Mouse (Mus musculus) CH12.LX (cell line): ENCODE data around the gene Il2ra. TPM values are rescaled to one million over a fixed set of nuclear protein-coding genes. Genes with fewer than 3 reads are reported as not detected.

Experiments
- DNase-seq: peaks from one replicate; pipeline ENCODE4 v3.0.0-alpha.2; 2013; ENCODE audit errors: extremely low read depth
- H3K27ac ChIP-seq: 2 replicates; pipeline ENCODE4 v1.5.1; 2012; ENCODE audit warnings: low read depth, mild to moderate bottlenecking, control low read depth, moderate library complexity; ENCODE audit not compliant: insufficient read depth
- H3K27me3 ChIP-seq: replicated peaks from 2 replicates; pipeline ENCODE3; 2012; ENCODE audit warnings: inconsistent platforms
- H3K36me3 ChIP-seq, 2 experiments: replicated peaks in 1 of 2; 2 replicates each; pipeline versions ENCODE3 to v1.6.1; 2012; ENCODE audit warnings: inconsistent platforms in 1 of 2, low read length in 1 of 2, mild to moderate bottlenecking in 1 of 2, mixed read lengths in 1 of 2, moderate library complexity in 1 of 2; ENCODE audit not compliant: control insufficient read depth in 1 of 2, insufficient read depth in 1 of 2
- H3K4me1 ChIP-seq, 2 experiments: 2 replicates each; pipeline ENCODE4 v1.6.1; 2012; ENCODE audit warnings: inconsistent platforms in 1 of 2, moderate library complexity in 1 of 2; ENCODE audit not compliant: insufficient read depth in 2 of 2, control insufficient read depth in 1 of 2
- H3K4me2 ChIP-seq: 2 replicates; pipeline ENCODE4 v1.6.1; 2012; ENCODE audit warnings: low read depth, mild to moderate bottlenecking, control low read depth; ENCODE audit not compliant: poor library complexity, insufficient read depth, severe bottlenecking
- H3K4me3 ChIP-seq, 3 experiments: fragments of 150-350 bp in 1 of 3; sonication (generic) in 1 of 3; replicated peaks in 1 of 3; 2 replicates each; pipeline versions ENCODE3 to v1.5.1; 2011 to 2012; ENCODE audit warnings: low read depth in 2 of 3, low read length in 2 of 3, mild to moderate bottlenecking in 2 of 3, moderate library complexity in 2 of 3, control low read depth in 1 of 3, improper control_type of control experiment in 1 of 3, inconsistent platforms in 1 of 3, mixed read lengths in 1 of 3; ENCODE audit not compliant: poor library complexity in 1 of 3
- H3K79me2 ChIP-seq: replicated peaks from 2 replicates; pipeline ENCODE4 v1.6.1; 2012; ENCODE audit warnings: mild to moderate bottlenecking, moderate library complexity; ENCODE audit not compliant: control insufficient read depth, poor library complexity, insufficient read depth, severe bottlenecking; ENCODE audit errors: extremely low read depth
- H3K9ac ChIP-seq: 2 replicates; pipeline ENCODE4 v1.6.1; 2012; ENCODE audit warnings: low read depth, mild to moderate bottlenecking, control low read depth, moderate library complexity; ENCODE audit not compliant: insufficient read depth
- H3K9me3 ChIP-seq: replicated peaks from 2 replicates; pipeline ENCODE3; 2012; ENCODE audit warnings: low read length, inconsistent platforms, mixed read lengths
- BHLHE40 ChIP-seq: IDR thresholded peaks from 2 replicates; pipeline ENCODE4 v1.6.1; 2011; ENCODE audit warnings: mild to moderate bottlenecking, low read depth, low read length, improper control_type of control experiment
- CTCF ChIP-seq, 2 experiments: IDR thresholded peaks in 1 of 2; conservative IDR thresholded peaks in 1 of 2; 2 replicates each; pipeline ENCODE4 v1.5.1; 2011 to 2012; ENCODE audit warnings: low read depth in 2 of 2, low read length in 2 of 2, improper control_type of control experiment in 1 of 2, inconsistent platforms in 1 of 2, mild to moderate bottlenecking in 1 of 2, moderate library complexity in 1 of 2
- HCFC1 ChIP-seq: IDR thresholded peaks from 2 replicates; pipeline ENCODE4 v1.6.1; 2012; ENCODE audit warnings: low read depth, mild to moderate bottlenecking, inconsistent platforms, low read length, improper control_type of control experiment
- IRF4 ChIP-seq: IDR thresholded peaks from 2 replicates; pipeline ENCODE4 v1.6.1; 2014; ENCODE audit warnings: low read depth, mild to moderate bottlenecking, inconsistent platforms, low read length, improper control_type of control experiment
- JUN ChIP-seq: IDR thresholded peaks from 2 replicates; pipeline ENCODE4 v1.6.1; 2011; ENCODE audit warnings: low read depth, mild to moderate bottlenecking, low read length, improper control_type of control experiment, moderate library complexity; ENCODE audit not compliant: insufficient read depth
- MAFK ChIP-seq: IDR thresholded peaks from 2 replicates; pipeline ENCODE4 v1.6.1; 2011; ENCODE audit warnings: low read length, improper control_type of control experiment; ENCODE audit not compliant: insufficient replicate concordance
- MAX ChIP-seq: IDR thresholded peaks from 2 replicates; pipeline ENCODE4 v1.6.1; 2011; ENCODE audit warnings: low read length, improper control_type of control experiment
- MXI1 ChIP-seq: IDR thresholded peaks from 2 replicates; pipeline ENCODE4 v1.6.1; 2011; ENCODE audit warnings: mild to moderate bottlenecking, low read depth, low read length, improper control_type of control experiment
- NRF1 ChIP-seq: IDR thresholded peaks from 2 replicates; pipeline ENCODE4 v1.6.1; 2014; ENCODE audit warnings: low read depth, mild to moderate bottlenecking, inconsistent platforms, low read length, improper control_type of control experiment, moderate library complexity
- PAX5 ChIP-seq: IDR thresholded peaks from 2 replicates; pipeline ENCODE4 v1.6.1; 2012; ENCODE audit warnings: low read length, inconsistent platforms, mixed read lengths
- POLR2A ChIP-seq: IDR thresholded peaks from 2 replicates; pipeline ENCODE4 v1.6.1; 2011; ENCODE audit warnings: low read depth, mild to moderate bottlenecking, improper control_type of control experiment, low read length
- POLR2AphosphoS2 ChIP-seq: IDR thresholded peaks from 2 replicates; pipeline ENCODE4 v1.6.1; 2011; ENCODE audit warnings: low read depth, low read length, improper control_type of control experiment
- RAD21 ChIP-seq: IDR thresholded peaks from 2 replicates; pipeline ENCODE4 v1.6.1; 2011; ENCODE audit warnings: low read depth, mild to moderate bottlenecking, low read length, improper control_type of control experiment, moderate library complexity
- RCOR1 ChIP-seq: conservative IDR thresholded peaks from 2 replicates; pipeline ENCODE4 v1.6.1; 2012; ENCODE audit warnings: low read depth, mild to moderate bottlenecking, inconsistent platforms, low read length, improper control_type of control experiment
- SIN3A ChIP-seq: IDR thresholded peaks from 2 replicates; pipeline ENCODE4 v1.6.1; 2012; ENCODE audit warnings: low read length, improper control_type of control experiment, inconsistent platforms
- SMC3 ChIP-seq: IDR thresholded peaks from 2 replicates; pipeline ENCODE4 v1.6.1; 2011; ENCODE audit warnings: low read depth, low read length, improper control_type of control experiment
- UBTF ChIP-seq: IDR thresholded peaks from 2 replicates; pipeline ENCODE4 v1.6.1; 2012; ENCODE audit warnings: low read depth, mild to moderate bottlenecking, inconsistent platforms, low read length, improper control_type of control experiment, moderate library complexity
- USF1 ChIP-seq: IDR thresholded peaks from 2 replicates; pipeline ENCODE4 v1.6.1; 2014; ENCODE audit warnings: low read depth, mild to moderate bottlenecking, inconsistent platforms, low read length, improper control_type of control experiment
- ZC3H11A ChIP-seq: IDR thresholded peaks from 2 replicates; pipeline ENCODE4 v1.6.1; 2012; ENCODE audit warnings: low read depth, mild to moderate bottlenecking, inconsistent platforms, low read length, improper control_type of control experiment
- ZNF384 ChIP-seq: IDR thresholded peaks from 2 replicates; pipeline ENCODE4 v1.6.1; 2012; ENCODE audit warnings: low read depth, low read length, improper control_type of control experiment, inconsistent platforms
- dilution Hi-C: fragments of 300-500 bp; cut with MboI; formaldehyde crosslinking; loops from 2 replicates; pipeline ENCODE4 v1.14.3; 2020; ENCODE audit warnings: low sequenced_read_pairs; ENCODE audit not compliant: extremely low pct_unique_long_range_greater_than_20kb, extremely low pct_ligation_motif_present
- in situ Hi-C: fragments of 300-500 bp; cut with MboI; formaldehyde crosslinking; loops from 3 replicates; pipeline ENCODE4 v1.14.3; 2019; ENCODE audit warnings: low sequenced_read_pairs, low pct_ligation_motif_present, low pct_unique_long_range_greater_than_20kb, mixed read lengths
- polyA plus RNA-seq: library from polyadenylated mRNA; unstranded; fragments of >175 nt; gene quantifications from 2 replicates; pipeline ENCODE4 v1.2.1, GENCODE M21; 2012; ENCODE audit warnings: low read depth; ENCODE audit not compliant: insufficient read length
- total RNA-seq, 2 experiments: library from RNA; depleted of rRNA; stranded (reverse); fragments of 300-350 nt in 1 of 2; fragments of >200 nt in 1 of 2; gene quantifications; 2 replicates each; pipeline ENCODE4 v1.2.3; 2012 to 2014

Gene Il2ra
- total and polyA plus RNA-seq, 3 experiments, result 6.0 to 8.8 (median 6.3) TPM

DNA sequence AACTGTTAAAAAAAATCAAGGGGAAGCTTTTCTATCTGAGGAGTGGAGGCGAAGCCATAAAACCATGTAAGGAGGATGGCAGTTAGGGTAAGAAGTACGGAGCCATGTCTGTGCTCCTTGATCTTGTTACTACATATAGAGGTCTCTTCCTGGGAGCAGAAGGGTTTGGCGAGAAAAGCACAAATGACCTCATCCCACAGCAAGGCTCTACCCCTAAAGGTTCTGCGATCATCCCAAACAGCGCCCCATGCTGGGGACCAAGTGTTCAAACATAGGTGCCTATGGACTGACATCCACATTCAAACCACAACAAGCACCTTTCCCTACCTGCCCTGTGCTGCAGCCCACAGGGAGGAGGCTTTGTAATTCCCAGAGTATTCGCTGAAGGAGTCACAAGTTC, 21.8 kb downstream of the Il2ra start:
- Histone ChIP-seq H3K9me3 (no peaks in the 10 kb centered on the region), H3K27me3 (no peaks in the 10 kb centered on the region), H3K79me2 (peaks cover 3% of the 10 kb centered on the region), H3K27ac (no peak overlapping the region), H3K36me3 (no peaks in the 10 kb centered on the region), H3K4me3 (peak overlapping the region; percentile 6 to 49 (median 15)), H3K4me2 (peak overlapping the region; percentile 80), H3K4me1 (peaks cover 15 to 48% of the 10 kb centered on the region in 2 experiments), H3K9ac (peak overlapping the region; percentile 10; the same call in 1 of the 2 replicates)
- dilution Hi-C loops, result no loop called here
- peak; percentile 28; the same call in 1 of the 2 replicates for TF ChIP-seq JUN
- no peak for TF ChIP-seq POLR2A
- TF ChIP-seq RAD21, result peak; percentile 25
- TF ChIP-seq SMC3, result peak; percentile 56
- TF ChIP-seq CTCF (conservative IDR thresholded peaks at IDR 0.05 in 1 of 2, IDR thresholded peaks at IDR 0.05 in 1 of 2; ENCODE audit: low read depth in 2 of 2, low read length in 2 of 2), result peak in 1 of 2 experiments; percentile 68; a peak in 3 of 4 replicates
- no peak for TF ChIP-seq POLR2AphosphoS2
- DNase-seq, result peak; percentile 58
- in situ Hi-C loops, result no loop called here

DNA sequence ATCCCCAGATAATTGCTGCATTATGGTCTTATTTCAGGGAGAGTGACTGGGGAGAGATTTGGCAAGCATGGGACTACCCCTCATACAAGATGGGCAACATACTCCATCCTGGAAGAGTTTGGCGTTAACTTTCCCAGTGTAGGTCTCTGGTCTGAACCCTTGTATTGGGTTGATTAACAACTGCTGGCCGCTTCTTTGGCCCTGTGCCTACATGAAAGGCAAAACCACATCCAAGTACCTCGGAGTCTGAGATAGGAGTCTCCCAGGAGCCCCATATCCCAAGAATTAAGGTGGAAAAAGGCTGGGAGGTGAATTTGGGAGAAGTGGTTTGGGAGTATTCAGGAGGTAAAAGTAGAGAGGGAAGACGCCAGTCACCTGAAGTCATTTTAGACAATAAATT, 22.2 kb downstream of the Il2ra start:
- no peak overlapping the region; the same call in 1 of the 2 replicates for H3K4me2 ChIP-seq
- no peak for TF ChIP-seq HCFC1
- no peak for TF ChIP-seq ZNF384
- no peak for TF ChIP-seq MXI1
- no peak for TF ChIP-seq SIN3A
- TF ChIP-seq ZC3H11A, result no peak
- TF ChIP-seq JUN, result no peak
- TF ChIP-seq POLR2AphosphoS2, result no peak
- TF ChIP-seq UBTF, result no peak
- no peak for TF ChIP-seq PAX5
- TF ChIP-seq IRF4, result no peak
- TF ChIP-seq NRF1, result no peak
- TF ChIP-seq, all 38 proteins: peak for 0
- no peak for DNase-seq
- Histone ChIP-seq H3K9ac (no peak overlapping the region), H3K9me3 (no peaks in the 10 kb centered on the region), H3K79me2 (peaks cover 3% of the 10 kb centered on the region), H3K36me3 (no peaks in the 10 kb centered on the region), H3K27me3 (no peaks in the 10 kb centered on the region), H3K27ac (no peak overlapping the region), H3K4me3 (no peak overlapping the region), H3K4me1 (peaks cover 11 to 44% of the 10 kb centered on the region in 2 experiments)
- dilution Hi-C loops (no loop called here), in situ Hi-C loops (no loop called here)

DNA sequence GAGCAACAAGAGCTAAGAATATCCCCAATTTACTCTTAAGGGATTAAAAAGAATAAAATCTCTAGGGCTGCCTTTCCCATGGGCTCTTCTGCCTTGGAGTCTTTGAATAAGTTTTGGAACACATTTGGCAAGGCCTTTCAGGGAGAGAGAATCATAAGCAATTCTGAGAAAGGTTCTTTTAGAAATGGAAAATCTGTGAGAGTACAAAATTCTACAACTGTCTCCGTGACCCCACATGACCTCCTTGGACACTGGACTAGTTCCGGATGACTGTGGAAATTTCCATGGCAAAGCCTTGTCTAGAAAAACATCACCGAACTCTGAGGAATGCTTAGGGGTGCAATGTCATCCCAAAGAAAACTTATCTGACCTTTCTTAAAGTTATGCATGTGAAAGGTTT, 22.7 kb downstream of the Il2ra start:
- H3K27me3 ChIP-seq, result no peaks in the 10 kb centered on the region
- in situ Hi-C loops, result no loop called here
- peaks cover 10 to 40% of the 10 kb centered on the region in 2 experiments for H3K4me1 ChIP-seq
- no peak for DNase-seq
- TF ChIP-seq SMC3 (no peak), BHLHE40 (no peak), MAX (no peak), MAFK (no peak), RCOR1 (no peak), USF1 (no peak)
- no peaks in the 10 kb centered on the region for H3K36me3 ChIP-seq
- H3K9me3 ChIP-seq, result no peaks in the 10 kb centered on the region
- dilution Hi-C loops, result no loop called here
- peaks cover 3% of the 10 kb centered on the region for H3K79me2 ChIP-seq
- H3K27ac ChIP-seq, result no peak overlapping the region
- no peak overlapping the region for H3K4me2 ChIP-seq
- no peak overlapping the region for H3K4me3 ChIP-seq
- no peak overlapping the region for H3K9ac ChIP-seq
